ENCODE assay signal across 9 mouse cellular contexts in genomic region chr19:56874601-56875315, GRCm38 (mm10). TPM values are rescaled to one million over a fixed set of nuclear protein-coding genes. Genes with fewer than 3 reads are reported as not detected.
A peak's percentile ranks its signal among the peaks of the same experiment; 100 is the strongest.
DNase-seq lines count a peak whose midpoint lies in the region; ATAC-seq and TF ChIP-seq lines count a peak whose summit lies in the region.
"Had no signal": no experiment of that assay in that cellular context is flagged by ENCODE, and none has a peak within 500 bp of the region (broad histone marks: within the 10 kb centered on the region; RNA-seq: fewer than 3 reads in every experiment).

No protein-coding gene starts in this region.

- peaks cover 18% of the 10 kb centered on the region for H3K4me1 ChIP-seq in forebrain, embryonic 10.5 days
- peaks cover 11% of the 10 kb centered on the region for H3K4me1 ChIP-seq in limb, embryonic 11.5 days (ENCODE audit: control insufficient read depth, insufficient read depth, low read length)
- H3K4me1 ChIP-seq in olfactory bulb, adult 2 months (ENCODE audit: control insufficient read depth, insufficient read depth, low read length), result peaks cover 14% of the 10 kb centered on the region

- intact Hi-C loops in left cerebral cortex, postnatal 36 days (cut with DNase I), result no loop called here

- H3K36me3 ChIP-seq in forebrain, embryonic 10.5 days (replicated peaks), result no peaks in the 10 kb centered on the region
- H3K36me3 ChIP-seq in limb, embryonic 11.5 days (ENCODE audit: control insufficient read depth, insufficient read depth, low read length), result no peaks in the 10 kb centered on the region

- no peaks in the 10 kb centered on the region for H3K9me3 ChIP-seq in forebrain, embryonic 10.5 days
- H3K9me3 ChIP-seq in limb, embryonic 11.5 days (ENCODE audit: control insufficient read depth, low read length), result no peaks in the 10 kb centered on the region

- 9% methylated on average over 30 of the region's 30 CpGs for WGBS in forebrain, embryonic 10.5 days
- 9% methylated on average over 30 of the region's 30 CpGs for WGBS in limb, embryonic 11.5 days
- 13% methylated on average over 30 of the region's 30 CpGs for WGBS in olfactory bulb, adult 2 months

- no peak for TF ChIP-seq CTCF in layer of hippocampus, adult 2 months (conservative IDR thresholded peaks at IDR 0.05)
- no peak for TF ChIP-seq CTCF in olfactory bulb, adult 2 months (IDR thresholded peaks at IDR 0.05; ENCODE audit: insufficient read depth, low read depth, low read length)

- no peak for ATAC-seq in limb, embryonic 11.5 days (ENCODE audit: insufficient number of reproducible peaks, low FRiP score, low TSS enrichment, low read depth)
- ATAC-seq in activated CD4-positive, CD25-positive, alpha-beta regulatory T cell, adult 4 months, result no peak
- ATAC-seq in inflammation-experienced regulatory T-cells, adult 6 months, result no peak

- peak overlapping the region; percentile 95 for H3K4me2 ChIP-seq in limb, embryonic 11.5 days (ENCODE audit: low read depth, severe bottlenecking)

- no peak for TF ChIP-seq POLR2A in olfactory bulb, adult 2 months (IDR thresholded peaks at IDR 0.05; ENCODE audit: insufficient read depth, low read depth, low read length)

- H3K4me3 ChIP-seq in layer of hippocampus, adult 2 months, result peak overlapping the region; percentile 47
- H3K4me3 ChIP-seq in forebrain, embryonic 10.5 days, result peak overlapping the region; percentile 64
- peak overlapping the region; percentile 52 for H3K4me3 ChIP-seq in limb, embryonic 11.5 days (ENCODE audit: low read depth, low read length)
- H3K4me3 ChIP-seq in olfactory bulb, adult 2 months (ENCODE audit: insufficient read depth, low read depth, low read length), result peak overlapping the region; percentile 25

- no peak overlapping the region for H3K27ac ChIP-seq in layer of hippocampus, adult 2 months
- H3K27ac ChIP-seq in forebrain, embryonic 10.5 days, result peak overlapping the region; percentile 78
- no peak overlapping the region for H3K27ac ChIP-seq in limb, embryonic 11.5 days (replicated peaks; ENCODE audit: low read depth, low read length)
- H3K27ac ChIP-seq in olfactory bulb, adult 2 months (ENCODE audit: insufficient read depth, low read depth, low read length), result no peak overlapping the region

- H3K27me3 ChIP-seq in forebrain, embryonic 10.5 days (ENCODE audit: poor library complexity, severe bottlenecking), result peaks cover 91% of the 10 kb centered on the region
- H3K27me3 ChIP-seq in limb, embryonic 11.5 days (ENCODE audit: control insufficient read depth, insufficient read depth, low read length), result peaks cover 47% of the 10 kb centered on the region

- no peak for DNase-seq in layer of hippocampus, adult 2 months (ENCODE audit: low spot score in 2 of 2)
- DNase-seq in layer of hippocampus, adult 8-10 months (ENCODE audit: low spot score in 2 of 2), result no peak
- DNase-seq in forebrain, embryonic 10.5 days (ENCODE audit: extremely low spot score, low spot score), result peak; percentile 30
- DNase-seq in limb, embryonic 11.5 days (ENCODE audit: low spot score), result peak; percentile 55
- no peak for DNase-seq in left cerebral cortex, postnatal 36 days (ENCODE audit: low spot score in 2 of 2)

- H3K9ac ChIP-seq in limb, embryonic 11.5 days (ENCODE audit: low read length), result peak overlapping the region; percentile 58

RNA-seq across cellular contexts. Expression of gene Vwa2, which starts 0.7 kb away (rescaled TPM):
- total RNA-seq in layer of hippocampus, adult 2 months (2021), result not detected
- not detected for total RNA-seq in layer of hippocampus, adult 8-10 months (2022)
- polyA plus RNA-seq in forebrain, embryonic 10.5 days (2016; fragmentation: Nextera tagmentation; extraction: Ambion mirVana), result 1.7 and 2.6 TPM in 2 replicates
- polyA plus RNA-seq in limb, embryonic 11.5 days (2014; fragmentation: Nextera tagmentation; extraction: Ambion mirVana), result 4.1 and 4.5 TPM in 2 replicates
- not detected in 2 replicates for polyA plus RNA-seq in olfactory bulb, adult 2 months (2012; ENCODE audit: insufficient read depth, insufficient read length, low replicate concordance, missing spikeins)
- not detected for polyA plus RNA-seq in activated CD4-positive, CD25-positive, alpha-beta regulatory T cell, adult 4 months (2017; shearing (Covaris generic))
- not detected for polyA plus RNA-seq in inflammation-experienced regulatory T-cells, adult 6 months (2017; shearing (Covaris generic))
- total RNA-seq in left cerebral cortex, postnatal 36 days (2021), result not detected
- total RNA-seq: neutrophil, adult 5-6 weeks had no signal

RNA-seq across cellular contexts. Expression of gene Tdrd1, which starts 48.7 kb away (rescaled TPM):
- total RNA-seq in layer of hippocampus, adult 2 months (2021), result under 1 TPM; 0.56 to 0.59 TPM
- under 1 TPM; 0.37 to 0.65 (median 0.42) TPM for total RNA-seq in layer of hippocampus, adult 8-10 months (2022)
- polyA plus RNA-seq in forebrain, embryonic 10.5 days (2016; fragmentation: Nextera tagmentation; extraction: Ambion mirVana), result 0.48 and 0.49 TPM in 2 replicates
- 0.63 and 1.1 TPM in 2 replicates for polyA plus RNA-seq in limb, embryonic 11.5 days (2014; fragmentation: Nextera tagmentation; extraction: Ambion mirVana)
- polyA plus RNA-seq in olfactory bulb, adult 2 months (2012; ENCODE audit: insufficient read depth, insufficient read length, low replicate concordance, missing spikeins), result not detected in 2 replicates
- not detected for polyA plus RNA-seq in activated CD4-positive, CD25-positive, alpha-beta regulatory T cell, adult 4 months (2017; shearing (Covaris generic))
- not detected for polyA plus RNA-seq in inflammation-experienced regulatory T-cells, adult 6 months (2017; shearing (Covaris generic))
- total RNA-seq in left cerebral cortex, postnatal 36 days (2021), result under 1 TPM; 0.59 to 0.75 TPM
- total RNA-seq: neutrophil, adult 5-6 weeks had no signal

RNA-seq across cellular contexts. Expression of gene Ccdc186, which starts 52.8 kb away (rescaled TPM):
- 10 to 100 TPM; 49.5 to 51.5 TPM for total RNA-seq in layer of hippocampus, adult 2 months (2021)
- 10 to 100 TPM; 41.4 to 56.6 (median 51.8) TPM for total RNA-seq in layer of hippocampus, adult 8-10 months (2022)
- polyA plus RNA-seq in forebrain, embryonic 10.5 days (2016; fragmentation: Nextera tagmentation; extraction: Ambion mirVana), result 14.2 and 14.4 TPM in 2 replicates
- 19.1 and 20.8 TPM in 2 replicates for polyA plus RNA-seq in limb, embryonic 11.5 days (2014; fragmentation: Nextera tagmentation; extraction: Ambion mirVana)
- not detected in 2 replicates for polyA plus RNA-seq in olfactory bulb, adult 2 months (2012; ENCODE audit: insufficient read depth, insufficient read length, low replicate concordance, missing spikeins)
- polyA plus RNA-seq in activated CD4-positive, CD25-positive, alpha-beta regulatory T cell, adult 4 months (2017; shearing (Covaris generic)), result 10 to 100 TPM in 1 of 2 experiments, 1 to 10 TPM in 1; 9.0 to 10.4 TPM
- 10 to 100 TPM in 2 of 3 experiments, 1 to 10 TPM in 1; 8.1 to 12.1 (median 11.4) TPM for polyA plus RNA-seq in inflammation-experienced regulatory T-cells, adult 6 months (2017; shearing (Covaris generic))
- 10 to 100 TPM; 48.3 to 56.6 TPM for total RNA-seq in left cerebral cortex, postnatal 36 days (2021)

Comparison
In these comparisons a context has a peak if more than half of its experiments do, and no peak if none do; other contexts are left out.
1. DNase-seq: peak in forebrain, embryonic 10.5 days (single experiment) and limb, embryonic 11.5 days (single experiment); none in layer of hippocampus, adult 2 months (0 of 2), layer of hippocampus, adult 8-10 months (0 of 2) and left cerebral cortex, postnatal 36 days (0 of 2).
2. Peak in every context shown above with its lines, with median percentiles within 50 percentile points of each other: H3K4me3 ChIP-seq.